Mouse (Mus musculus): Measurements from ENCODE around the gene Ptgir.

GRCm38 (mm10) chr7:16948923-16949458 is 42.7 kb downstream of the Ptgir start:
- TF ChIP-seq POLR2A (IDR thresholded peaks at IDR 0.05; ENCODE audit: extremely low read depth, insufficient read depth, low read length) (no peak), CTCF (IDR thresholded peaks at IDR 0.05; ENCODE audit: extremely low read depth, insufficient read depth, low read length) (no peak)

Data from cortical plate, adult 2 months (tissue).